Mouse (Mus musculus) cerebellum, adult 9-10 months (tissue): ENCODE data around the gene Lelp1.

Source experiments
- DNase-seq: peaks from one replicate; pipeline ENCODE4 v3.0.0; 2022

Lelp1 gene

GRCm38 (mm10) chr3:92142644-92143043 lies at the start of gene Lelp1:
Lelp1 (minus strand) TSS chr3:92142744.
- no peak for DNase-seq

GRCm38 (mm10) chr3:92176880-92177279 lies 34.3 kb upstream of the Lelp1 start:
- no peak for DNase-seq

- DNase-seq: no peak
These were observed 27.3 kb upstream of the Lelp1 start for GRCm38 (mm10) chr3:92169847-92170246.

GRCm38 (mm10) chr3:92153322-92153721 lies 10.8 kb upstream of the Lelp1 start:
- peak; percentile 6 for DNase-seq

- peak; percentile 9 for DNase-seq
These were observed 8.2 kb upstream of the Lelp1 start for GRCm38 (mm10) chr3:92150631-92151277.

GRCm38 (mm10) chr3:92147913-92148312 lies 5.4 kb upstream of the Lelp1 start:
- DNase-seq: no peak

GRCm38 (mm10) chr3:92147420-92147819 lies 4.9 kb upstream of the Lelp1 start:
- no peak for DNase-seq

- no peak for DNase-seq
These were observed 18.7 kb downstream of the Lelp1 start, which contains the start of gene Prr9 for GRCm38 (mm10) chr3:92123847-92124246. Prr9 (minus strand) TSS chr3:92123947.

- no peak for DNase-seq
These were observed 21.6 kb downstream of the Lelp1 start for GRCm38 (mm10) chr3:92120902-92121301.

- DNase-seq: no peak
These were observed 24.6 kb downstream of the Lelp1 start for GRCm38 (mm10) chr3:92117930-92118329.

GRCm38 (mm10) chr3:92111526-92111925 lies 31.0 kb downstream of the Lelp1 start:
- no peak for DNase-seq

GRCm38 (mm10) chr3:92110790-92111189 lies 31.8 kb downstream of the Lelp1 start:
- no peak for DNase-seq

- no peak for DNase-seq
These were observed 36.0 kb downstream of the Lelp1 start for GRCm38 (mm10) chr3:92106582-92106981.
